Mouse (Mus musculus) left cerebral cortex, postnatal 10 days (tissue): Measurements from ENCODE around the gene Ublcp1. TPM values are rescaled to one million over a fixed set of nuclear protein-coding genes. Genes with fewer than 3 reads are reported as not detected.
"Not testable (repeated sequence)": the region's sequence is repeated elsewhere in the genome, so short reads cannot be mapped to it uniquely, and the experiment has no call there.

Experiments used
- DNase-seq, 2 experiments: peaks; one replicate each; pipeline ENCODE4 v3.0.0; 2021 to 2022; ENCODE audit warnings: low spot score in 2 of 2, mixed read lengths in 1 of 2; ENCODE audit errors: extremely low spot score in 1 of 2
- intact Hi-C: fragments of 180-260 bp; cut with DNase I; formaldehyde crosslinking; loops from one replicate; pipeline ENCODE4 v1.15.1; 2025
- total RNA-seq, 2 experiments: library from RNA; stranded (reverse); gene quantifications; 2 replicates each; pipeline ENCODE4 v1.2.3; 2021

Ublcp1 gene
- total RNA-seq, 2 experiments from 2014 or later: 33.7 to 37.9 TPM

- intact Hi-C loops: no loop called here
- no peak for DNase-seq
Observed at GRCm38 (mm10) chr11:44498412-44499272, 28.3 kb upstream of the Ublcp1 start.

DNA sequence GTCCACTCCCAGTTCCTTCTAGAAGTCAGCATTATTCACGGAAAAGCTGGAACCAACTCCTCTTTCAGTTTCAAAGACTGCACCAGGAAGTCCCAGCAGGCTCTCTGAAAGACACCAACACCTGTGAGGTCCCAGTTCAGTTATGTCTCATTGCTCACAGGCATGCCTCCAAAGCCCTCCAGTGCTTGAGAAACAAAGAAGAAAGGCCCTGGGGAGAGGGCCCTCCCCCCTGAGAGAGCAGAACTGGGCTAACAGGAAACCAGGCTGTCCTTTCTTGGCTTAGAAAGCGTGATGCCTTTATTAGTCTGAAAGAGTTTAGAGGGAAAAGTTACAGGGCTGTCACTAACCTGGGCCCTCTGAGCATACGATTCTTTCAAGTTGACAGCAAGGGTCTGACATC is 25.9 kb upstream of the Ublcp1 start:
- peak in 1 of 2 experiments; percentile 33 for DNase-seq
- intact Hi-C loops: no loop called here

DNA sequence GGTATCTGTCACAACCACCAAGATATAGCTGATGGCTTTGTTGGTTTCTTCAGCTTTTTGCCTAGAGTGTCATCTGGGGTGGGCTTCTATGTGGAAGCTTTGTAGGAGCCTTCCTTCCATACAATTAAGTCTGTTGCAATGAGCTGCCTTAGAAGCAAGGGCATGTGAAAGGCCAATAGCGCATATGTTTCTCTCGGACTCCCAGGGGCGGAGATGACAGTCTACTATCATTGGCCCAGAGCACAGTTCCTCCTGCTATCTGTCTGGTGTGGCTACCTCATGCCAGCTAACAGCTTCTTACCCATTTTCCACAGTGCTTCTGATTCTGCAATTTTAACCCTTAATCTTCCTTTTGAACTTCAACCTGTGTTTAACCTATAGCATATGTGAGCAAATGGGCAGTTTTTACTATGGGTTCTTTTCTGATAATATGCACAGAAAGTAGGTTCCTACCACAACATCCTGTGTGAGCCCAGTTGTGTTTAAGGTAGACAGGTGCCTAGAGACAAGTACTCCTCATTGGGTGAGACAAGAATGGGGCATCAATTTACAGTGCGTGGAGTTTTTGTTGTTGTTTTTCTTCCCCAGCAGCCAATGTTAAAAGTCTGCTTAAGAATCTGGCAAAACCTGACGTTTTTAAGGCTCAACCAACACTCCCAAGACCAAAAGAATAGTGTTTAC is 24.5 kb upstream of the Ublcp1 start:
- intact Hi-C loops: no loop called here
- DNase-seq: no peak

DNA sequence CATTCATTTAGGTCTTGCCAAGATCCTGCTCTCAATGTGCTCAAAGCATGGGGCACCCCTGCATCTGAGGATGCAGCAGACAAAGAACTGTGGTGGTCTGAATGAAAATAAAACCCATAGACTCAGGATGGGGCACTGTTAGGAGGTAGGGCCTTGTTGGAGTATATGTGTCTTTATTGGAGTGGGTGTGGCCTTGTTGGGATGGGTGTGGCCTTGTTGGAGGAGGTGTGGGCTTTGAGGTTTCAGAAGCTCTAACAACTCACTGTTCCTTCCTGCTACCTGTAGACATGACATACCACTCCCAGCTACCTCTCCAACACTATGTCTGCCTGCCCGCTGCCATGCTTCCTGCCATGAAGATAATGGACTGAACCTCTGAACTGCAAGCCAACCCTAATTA is 18.8 kb upstream of the Ublcp1 start:
- intact Hi-C loops: no loop called here
- no peak for DNase-seq

DNA sequence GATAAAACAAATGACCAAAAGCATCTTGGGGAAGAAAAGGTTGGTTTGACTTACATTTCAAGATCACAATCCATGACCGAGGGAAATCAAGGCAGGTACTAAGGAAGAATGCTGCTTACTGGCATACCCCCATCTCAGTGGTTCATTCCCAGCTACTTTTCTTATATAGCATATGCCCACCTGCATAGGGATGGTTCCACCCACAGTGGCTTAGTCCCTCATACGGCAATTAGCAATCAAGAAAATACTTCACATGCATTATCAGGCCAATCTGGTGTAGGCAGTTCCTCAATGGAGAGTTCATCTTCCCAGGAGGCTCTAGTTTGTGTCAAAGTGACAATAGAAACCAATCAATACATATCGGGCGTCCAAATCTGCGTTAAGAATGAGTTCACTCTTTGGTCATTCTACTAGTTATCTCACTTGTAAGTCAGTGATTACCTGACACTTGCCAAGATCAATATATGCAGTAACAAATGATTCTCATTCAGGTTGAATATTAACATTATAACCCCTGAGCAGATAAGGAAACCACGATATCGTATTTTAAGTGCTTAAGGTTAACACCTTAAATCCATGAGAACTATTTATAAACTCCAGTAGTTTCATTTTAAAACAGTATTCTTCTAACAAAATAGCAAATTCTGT is 14.9 kb upstream of the Ublcp1 start:
- intact Hi-C loops: no loop called here
- DNase-seq: no peak

DNA sequence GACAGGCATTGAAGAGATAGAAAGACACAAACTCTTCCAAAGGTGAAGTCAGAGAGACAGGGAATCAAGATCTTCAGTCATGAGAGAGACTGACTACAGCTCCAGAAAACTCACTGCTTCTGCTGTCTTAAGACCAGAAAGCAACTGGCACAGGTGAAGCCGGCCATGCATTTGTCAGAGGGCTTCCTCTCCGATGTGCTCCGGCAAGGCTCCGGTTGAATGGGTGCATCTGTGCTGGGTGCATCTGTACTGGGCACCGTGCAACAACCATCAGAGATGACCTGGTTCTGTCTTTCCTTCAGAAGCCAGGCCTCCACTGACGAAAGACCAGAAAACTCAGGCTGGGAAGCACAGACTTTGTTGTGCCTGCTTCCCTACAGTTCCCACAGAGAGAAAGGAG is 9.9 kb upstream of the Ublcp1 start:
- intact Hi-C loops: no loop called here
- DNase-seq: no peak

DNA sequence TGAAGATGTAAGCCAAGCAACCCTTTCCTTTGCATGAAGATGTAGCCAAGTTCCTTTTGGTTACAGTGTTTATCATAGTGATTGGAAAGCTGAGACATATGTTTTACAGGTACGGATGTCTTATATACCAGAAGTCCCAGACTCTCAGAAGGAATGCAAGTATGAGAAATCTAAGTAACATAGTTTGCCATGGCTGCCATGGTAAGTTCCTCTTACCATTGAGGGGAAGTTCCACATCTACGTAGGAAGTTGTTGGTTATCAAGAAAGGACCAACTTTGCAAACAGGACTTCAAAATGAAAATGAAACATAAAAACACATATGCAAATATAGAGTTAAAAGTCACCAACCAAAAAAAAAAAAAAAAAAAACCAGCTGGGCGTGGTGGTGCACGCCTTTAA is 8.1 kb upstream of the Ublcp1 start:
- intact Hi-C loops: no loop called here
- no peak for DNase-seq

GRCm38 (mm10) chr11:44476445-44476844 is 6.1 kb upstream of the Ublcp1 start:
- intact Hi-C loops: no loop called here
- no peak for DNase-seq

DNA sequence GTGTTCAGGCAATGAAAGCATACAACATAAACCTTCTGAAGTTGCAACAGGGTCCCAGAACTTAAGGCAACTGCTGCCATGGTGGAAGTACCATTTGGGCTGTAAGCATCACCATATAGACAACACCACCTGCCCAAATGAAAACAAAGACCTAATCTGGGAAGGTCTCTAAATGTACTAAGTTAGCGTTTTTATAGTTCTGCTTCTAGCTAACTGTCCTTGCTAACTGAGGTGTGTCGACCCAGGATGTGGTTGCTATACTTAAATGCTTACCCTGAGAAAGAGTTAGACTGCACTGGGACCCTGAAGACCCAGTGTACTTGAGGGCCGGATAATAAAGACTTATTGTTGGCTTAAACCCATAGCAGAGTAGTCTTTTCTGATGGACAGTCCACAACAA is 5.2 kb upstream of the Ublcp1 start:
- intact Hi-C loops: no loop called here
- no peak for DNase-seq

DNA sequence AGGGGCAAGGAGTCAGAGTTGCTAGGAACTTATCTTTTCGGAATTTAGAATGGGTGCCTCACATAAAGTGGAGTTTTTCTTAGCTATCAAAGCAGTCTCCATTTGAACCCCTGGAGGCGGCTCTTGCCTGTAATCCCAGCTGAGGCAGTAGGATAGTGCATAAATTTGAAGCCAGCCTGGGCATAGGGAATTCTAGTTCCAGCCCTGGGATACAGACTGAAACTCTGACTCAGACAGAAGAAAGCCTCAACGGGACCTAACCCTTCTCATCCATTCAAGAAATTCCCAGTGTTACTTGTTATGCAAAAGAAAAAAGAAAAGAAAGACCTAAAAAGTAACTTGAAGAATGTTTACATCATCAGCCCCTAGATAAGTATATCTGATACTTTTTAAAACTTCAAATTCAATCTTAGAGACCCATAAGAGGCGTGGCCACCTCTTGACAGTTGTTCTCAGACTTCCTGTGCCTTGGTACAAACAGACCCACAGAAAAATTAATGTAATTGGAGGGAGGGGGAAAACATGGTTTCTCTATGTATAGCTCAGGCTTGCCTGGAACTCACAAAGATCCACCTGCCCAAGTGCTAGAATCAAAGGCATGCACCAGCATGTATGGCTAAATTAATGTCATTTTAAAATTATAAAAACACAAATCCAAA is 1.2 kb upstream of the Ublcp1 start:
- DNase-seq: no peak
- intact Hi-C loops: loop anchor here (2.0 kb wide), 1 partner anchor 47 kb away; the partner anchor contains the start of gene Rnf145

- DNase-seq: peak in 1 of 2 experiments; percentile 11
- intact Hi-C loops: loop anchor here (2.0 kb wide), 1 partner anchor 49 kb away; the partner anchor contains the start of gene Rnf145
Observed at GRCm38 (mm10) chr11:44469646-44470431, 459 bp downstream of the Ublcp1 start.

DNA sequence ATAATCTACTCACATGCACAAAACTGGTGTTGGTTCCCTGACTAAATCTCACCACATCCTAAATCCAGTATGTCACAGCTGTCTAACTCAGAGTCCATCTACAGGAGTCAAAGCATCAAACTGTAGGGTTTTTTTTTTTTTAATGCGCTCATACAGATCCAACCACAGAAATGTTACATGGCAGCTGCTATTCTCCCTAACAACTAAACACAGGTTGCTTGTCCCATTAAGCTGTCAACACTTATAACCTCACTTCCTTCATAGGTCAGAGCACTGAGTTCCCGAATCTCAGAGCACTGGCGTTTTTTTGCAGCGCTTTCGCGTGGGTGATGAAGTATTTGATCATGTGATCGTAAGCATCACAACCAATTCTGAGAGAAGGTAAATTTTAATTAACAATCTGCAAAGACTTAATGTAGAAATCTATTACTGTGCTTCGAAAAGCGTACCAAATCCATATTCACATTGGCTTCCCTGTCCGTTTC is 1.9 kb downstream of the Ublcp1 start:
- intact Hi-C loops: no loop called here

DNA sequence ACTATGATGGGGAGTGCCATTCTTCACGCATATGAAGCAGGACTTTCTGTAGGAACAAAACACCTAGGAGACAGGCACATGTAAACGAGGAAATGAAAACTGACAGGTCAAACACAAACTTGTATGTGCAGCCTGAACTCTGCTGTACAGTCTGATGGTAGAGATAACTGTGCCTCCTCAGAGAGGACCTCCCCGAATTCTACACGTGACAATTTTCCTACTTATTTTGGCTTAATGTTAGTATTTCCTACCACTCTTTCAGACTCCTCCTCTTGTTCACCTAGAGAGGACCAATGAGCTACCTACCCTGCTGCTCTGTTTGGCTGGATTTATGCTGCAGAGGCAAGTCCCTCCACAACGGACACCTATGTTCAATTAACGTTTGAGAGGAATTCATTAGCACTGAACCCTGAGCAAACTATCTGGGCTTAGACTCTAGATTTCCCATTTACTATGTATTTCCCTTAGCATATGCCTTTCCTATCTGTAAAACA is 3.3 kb downstream of the Ublcp1 start:
- intact Hi-C loops: no loop called here
- DNase-seq: no peak

More for the DNA sequence above, 1.9 kb downstream of the Ublcp1 start:
- no peak for DNase-seq

GRCm38 (mm10) chr11:44461493-44461892 is 8.8 kb downstream of the Ublcp1 start:
- no peak for DNase-seq
- intact Hi-C loops: no loop called here

- DNase-seq: peak; percentile 24 to 42
- intact Hi-C loops: loop anchor here (5.0 kb wide), 1 partner anchor 686 kb away; no protein-coding TSS in a partner anchor
Observed at GRCm38 (mm10) chr11:44453423-44453822, 16.9 kb downstream of the Ublcp1 start.

DNA sequence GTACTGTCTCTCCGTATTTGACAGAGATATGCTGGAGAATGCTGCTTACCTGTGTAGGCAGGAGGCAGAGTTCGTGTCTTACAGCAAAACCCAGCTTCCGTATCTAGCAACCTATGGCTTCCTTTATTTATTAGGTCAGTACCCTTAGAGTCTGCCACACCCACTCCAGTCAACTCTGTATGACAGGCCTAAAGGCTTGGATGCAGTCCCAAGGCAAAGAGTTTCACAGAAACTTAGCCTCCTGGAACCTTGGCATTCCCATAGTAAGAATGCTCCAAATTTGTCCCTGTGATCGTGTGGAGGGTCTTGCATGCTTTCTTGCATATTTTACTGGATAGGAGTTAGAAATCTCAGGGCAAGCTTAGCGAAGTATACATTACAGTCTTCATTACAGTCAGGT is 18.3 kb downstream of the Ublcp1 start:
- intact Hi-C loops: loop anchor here (5.0 kb wide), 1 partner anchor 685 kb away; no protein-coding TSS in a partner anchor
- not testable (repeated sequence) for DNase-seq

DNA sequence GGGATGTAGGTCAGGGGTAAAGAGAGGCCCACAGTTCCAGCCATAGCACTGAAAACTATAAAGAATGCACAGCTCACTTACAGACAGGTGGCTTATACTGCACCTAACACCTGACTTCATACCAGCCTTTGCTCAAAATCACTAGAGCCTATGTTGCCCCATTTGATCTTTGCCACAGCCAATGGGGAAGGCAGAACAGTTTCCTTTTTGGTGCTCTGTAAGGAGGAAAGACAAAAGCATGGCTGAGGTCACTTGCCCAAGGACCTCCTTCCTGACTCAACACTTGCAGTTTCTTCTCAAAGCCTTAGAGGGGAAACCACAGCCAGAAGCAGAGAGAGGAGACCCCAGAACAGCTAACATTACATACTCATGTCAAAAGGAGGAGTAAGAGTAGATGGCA is 19.3 kb downstream of the Ublcp1 start:
- no peak for DNase-seq
- intact Hi-C loops: loop anchor here (5.0 kb wide), 1 partner anchor 684 kb away; no protein-coding TSS in a partner anchor

DNA sequence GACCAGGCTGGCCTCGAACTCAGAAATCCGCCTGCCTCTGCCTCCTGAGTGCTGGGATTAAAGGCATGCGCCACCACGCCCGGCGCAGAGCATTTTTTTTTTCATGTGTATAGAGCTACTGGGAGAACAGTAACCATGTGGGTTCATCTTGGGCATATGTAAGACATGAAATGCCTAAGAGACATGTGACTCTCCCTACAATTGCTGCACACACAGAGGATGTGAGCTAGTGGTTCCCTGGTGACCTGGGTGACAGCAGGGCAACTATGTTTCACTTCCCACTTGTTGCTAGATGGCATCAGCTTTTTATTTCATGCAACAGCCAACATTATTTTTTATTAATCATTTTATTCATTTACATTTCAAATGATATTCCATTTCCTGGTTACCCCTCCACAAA is 32.5 kb downstream of the Ublcp1 start:
- intact Hi-C loops: no loop called here
- no peak for DNase-seq
